Mouse (Mus musculus): Measurements from ENCODE around the gene Cth.

GRCm38 (mm10) chr3:157912155-157912554 is 12.7 kb downstream of the Cth start:
- TF ChIP-seq CTCF (IDR thresholded peaks at IDR 0.05; ENCODE audit: borderline replicate concordance, control insufficient read depth, extremely low read depth, insufficient read depth, low read length, poor library complexity) (no peak), POLR2A (IDR thresholded peaks at IDR 0.05; ENCODE audit: control insufficient read depth, extremely low read depth, insufficient read depth, low read length, poor library complexity) (no peak)
